Mouse (Mus musculus): ENCODE measurements around the gene Adamts18.
A peak's percentile ranks its signal among the peaks of the same experiment; 100 is the strongest.

The Adamts18 gene

GRCm38 (mm10) chr8:113848653-113849135 lies at the start of gene Adamts18:
Gene Adamts18, minus strand, starts transcription at chr8:113848738.
- peak; percentile 41 for DNase-seq

DNA sequence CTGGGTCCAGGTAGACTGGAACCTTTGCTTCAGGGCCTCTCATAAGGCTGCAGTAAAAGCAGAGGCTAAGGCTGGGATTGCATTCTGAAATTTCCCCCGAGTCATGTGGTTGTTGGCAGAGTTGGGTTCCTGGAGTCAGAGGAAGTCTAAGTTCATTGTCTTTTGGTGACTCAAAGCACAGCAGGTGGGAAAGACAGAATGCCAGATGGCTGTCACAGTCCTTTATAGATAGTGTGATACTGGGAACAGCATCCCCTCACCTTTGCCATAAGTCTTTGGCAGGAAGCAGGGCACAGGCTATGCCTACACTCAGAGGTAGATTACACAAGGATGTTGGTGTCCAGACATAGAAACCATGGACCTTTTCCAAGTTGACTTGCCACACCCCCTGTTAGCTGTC lies 47.9 kb upstream of the Adamts18 start:
- no peak for DNase-seq

GRCm38 (mm10) chr8:113891376-113891775 lies 42.8 kb upstream of the Adamts18 start:
- no peak for DNase-seq

GRCm38 (mm10) chr8:113886509-113886908 lies 38.0 kb upstream of the Adamts18 start:
- no peak for DNase-seq

- no peak for DNase-seq
Observed at GRCm38 (mm10) chr8:113885101-113885500, 36.6 kb upstream of the Adamts18 start.

DNA sequence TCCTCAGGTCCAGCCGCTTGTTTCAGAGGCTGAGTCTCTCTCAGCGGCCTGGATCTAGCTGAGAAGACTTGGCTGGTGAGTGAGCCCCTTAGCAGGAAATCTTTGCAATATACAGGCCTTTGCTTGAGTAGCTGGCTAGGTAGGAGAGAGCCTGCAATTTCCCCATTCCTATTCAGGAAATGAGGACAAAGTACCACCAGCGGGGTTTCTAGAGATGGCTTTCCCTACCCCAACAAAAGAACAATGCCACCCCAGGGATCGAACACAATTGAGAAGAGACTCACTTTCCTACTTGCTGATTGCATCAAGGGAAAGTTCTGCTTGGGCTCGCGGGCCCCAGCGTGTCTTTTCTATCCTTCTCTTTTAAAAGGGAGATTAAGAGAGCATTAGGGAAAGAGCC lies 35.5 kb upstream of the Adamts18 start:
- no peak for DNase-seq

DNA sequence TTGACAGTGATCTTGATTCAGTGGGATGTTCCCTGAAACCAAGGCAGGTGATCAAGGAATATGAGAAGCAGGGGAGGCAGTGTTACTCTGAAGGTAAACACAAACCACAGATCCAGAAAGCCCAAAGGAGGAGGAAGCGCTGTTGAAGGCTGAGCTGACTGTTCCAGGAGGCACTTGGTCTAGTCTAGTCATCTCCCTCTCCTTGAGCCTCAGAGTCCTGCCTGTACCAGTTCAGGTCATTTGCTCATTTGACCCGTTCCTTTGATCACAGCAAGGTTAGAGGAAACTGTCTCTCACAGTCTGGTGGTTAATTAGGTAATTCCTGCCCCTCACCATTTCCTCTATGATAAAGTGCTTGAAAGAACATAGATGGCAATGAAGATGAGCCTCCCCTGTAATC lies 34.0 kb upstream of the Adamts18 start:
- DNase-seq, result no peak

DNA sequence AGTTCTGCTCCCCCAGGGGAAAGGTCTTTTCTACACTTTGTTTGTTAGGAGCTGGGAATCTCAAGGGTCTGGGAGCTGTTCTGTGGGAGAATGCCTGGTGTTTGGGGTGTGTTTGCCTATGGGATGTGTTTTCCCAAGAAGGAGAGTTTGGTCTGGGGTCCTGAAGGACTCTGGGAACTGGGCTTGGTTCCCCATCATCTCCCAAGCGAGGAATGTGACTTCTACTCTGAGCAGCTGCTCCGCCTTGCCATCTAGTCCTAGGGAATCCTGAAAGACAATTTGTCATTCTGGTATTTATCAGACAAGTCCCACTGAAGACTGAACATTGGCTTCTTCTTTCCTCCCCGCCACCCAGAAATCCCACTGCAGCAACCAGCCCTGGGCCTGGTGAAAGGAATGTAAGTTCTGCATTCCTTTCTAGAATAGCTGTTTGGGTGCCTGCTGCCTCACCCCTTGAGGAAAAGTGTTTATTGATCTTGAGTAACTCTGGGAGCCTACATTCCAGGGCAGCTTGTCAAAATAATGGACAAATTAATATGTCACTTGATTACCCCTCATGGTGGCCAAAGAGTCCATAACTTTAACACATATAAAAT lies 30.0 kb upstream of the Adamts18 start:
- no peak for DNase-seq

GRCm38 (mm10) chr8:113873446-113874120 lies 25.0 kb upstream of the Adamts18 start:
- DNase-seq, result peak; percentile 89

DNA sequence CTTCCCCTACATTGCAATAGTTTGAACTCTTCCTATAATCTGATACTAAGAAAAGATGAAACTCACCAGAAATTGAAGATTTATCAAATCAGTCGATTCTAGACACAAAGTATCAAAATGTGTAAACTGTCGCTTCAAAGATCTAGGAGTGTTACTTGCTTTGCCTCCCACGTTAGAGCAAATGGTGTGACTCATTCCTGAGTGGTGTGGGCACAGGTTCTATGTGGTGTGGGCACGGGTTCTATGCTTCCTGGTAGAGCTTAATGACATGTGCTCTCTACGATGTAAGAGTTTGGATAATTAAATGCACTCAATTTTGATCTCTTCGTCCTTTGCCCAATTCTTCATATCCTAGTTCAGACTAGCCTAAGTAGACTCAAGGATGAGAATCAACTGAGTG lies 23.9 kb upstream of the Adamts18 start:
- DNase-seq, result peak; percentile 64

DNA sequence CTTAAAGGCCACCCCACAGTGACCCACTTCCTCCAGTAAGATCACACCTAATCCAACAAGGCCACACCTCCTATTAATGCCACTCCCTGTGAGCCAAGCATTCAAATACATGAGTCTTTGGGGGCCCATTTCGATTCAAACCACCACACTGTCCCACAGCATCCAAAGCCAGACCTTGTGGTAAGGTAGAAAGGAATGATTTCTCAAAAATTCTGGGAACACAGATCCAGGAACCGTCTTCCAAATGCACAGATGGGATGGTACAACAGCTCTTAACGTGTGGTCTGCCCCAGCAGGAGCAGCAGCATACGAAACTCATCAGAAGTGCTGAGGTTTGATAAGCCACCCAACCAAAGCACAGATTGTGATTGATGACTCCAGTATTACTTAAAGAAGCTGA lies 18.0 kb upstream of the Adamts18 start:
- no peak for DNase-seq

DNA sequence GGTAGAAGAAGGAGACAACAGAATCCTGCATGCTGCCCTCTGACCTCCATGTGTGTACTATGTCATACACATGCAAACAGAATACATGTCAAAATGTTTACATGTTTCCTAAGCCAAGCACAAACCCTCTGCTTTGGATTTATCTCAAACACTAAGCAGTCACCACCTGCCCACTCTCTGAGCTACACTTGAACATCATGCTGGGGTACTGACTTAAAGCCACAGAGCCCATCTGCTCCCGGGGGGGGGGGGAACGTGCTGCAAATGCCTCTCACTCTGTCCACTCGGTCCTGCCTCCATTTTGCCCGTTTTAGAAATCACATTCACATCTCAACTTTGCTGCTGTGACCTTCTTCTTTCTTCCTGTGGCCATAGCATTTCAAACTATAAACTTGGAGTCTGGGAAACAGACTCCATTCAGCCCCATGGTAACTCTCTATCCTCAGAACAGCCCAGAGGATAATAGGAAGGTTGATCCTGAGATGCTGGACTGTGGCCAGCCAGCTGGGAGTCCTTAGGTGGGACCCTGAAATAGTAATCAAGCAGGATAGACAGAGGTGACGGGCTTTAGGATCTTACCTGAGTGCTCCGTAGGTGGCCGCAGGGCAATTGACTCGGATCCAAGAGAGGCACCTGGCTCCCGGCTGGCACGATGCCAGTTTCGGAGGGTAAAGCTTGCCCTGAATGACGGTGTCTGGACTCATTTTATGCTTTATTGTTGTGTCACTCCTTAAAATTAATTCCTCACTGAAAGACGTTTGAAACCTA lies 17.0 kb upstream of the Adamts18 start:
- no peak for DNase-seq

GRCm38 (mm10) chr8:113859890-113860683 lies 11.5 kb upstream of the Adamts18 start:
- no peak for DNase-seq

- no peak for DNase-seq
Observed at GRCm38 (mm10) chr8:113858801-113859200, 10.3 kb upstream of the Adamts18 start.

DNA sequence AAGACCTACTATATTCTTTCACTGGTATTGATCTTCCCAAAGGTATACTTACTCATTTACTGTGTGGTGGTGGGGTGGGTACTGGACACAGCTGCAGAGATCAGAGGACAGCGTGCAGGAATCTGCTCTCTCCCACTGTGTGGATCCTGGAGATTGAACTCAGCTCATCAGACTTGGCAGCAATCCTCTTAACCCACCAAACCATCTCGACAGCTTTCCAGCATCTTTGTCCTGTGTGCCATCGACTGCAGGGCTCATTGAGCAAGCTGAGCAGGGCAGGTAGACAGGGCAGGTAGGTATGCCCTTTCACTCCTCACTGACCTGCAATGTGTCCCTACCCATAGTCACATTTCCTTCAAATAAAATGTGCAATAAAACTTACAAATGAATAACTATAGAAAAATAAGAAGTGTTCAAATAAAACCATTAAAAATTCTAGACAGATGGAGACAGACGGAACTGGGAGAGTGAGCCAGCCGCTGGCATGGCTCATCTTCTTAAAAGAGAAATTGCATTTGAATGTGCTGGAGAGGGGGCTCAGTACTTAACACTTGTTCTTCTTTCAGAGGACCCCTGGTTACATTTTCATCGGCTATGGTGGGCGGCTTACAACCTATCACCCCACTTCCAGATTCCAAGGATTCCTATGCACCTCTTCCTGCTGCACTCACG lies 6.2 kb upstream of the Adamts18 start:
- DNase-seq, result no peak

- DNase-seq, result no peak
Observed at GRCm38 (mm10) chr8:113853714-113854113, 5.2 kb upstream of the Adamts18 start.

DNA sequence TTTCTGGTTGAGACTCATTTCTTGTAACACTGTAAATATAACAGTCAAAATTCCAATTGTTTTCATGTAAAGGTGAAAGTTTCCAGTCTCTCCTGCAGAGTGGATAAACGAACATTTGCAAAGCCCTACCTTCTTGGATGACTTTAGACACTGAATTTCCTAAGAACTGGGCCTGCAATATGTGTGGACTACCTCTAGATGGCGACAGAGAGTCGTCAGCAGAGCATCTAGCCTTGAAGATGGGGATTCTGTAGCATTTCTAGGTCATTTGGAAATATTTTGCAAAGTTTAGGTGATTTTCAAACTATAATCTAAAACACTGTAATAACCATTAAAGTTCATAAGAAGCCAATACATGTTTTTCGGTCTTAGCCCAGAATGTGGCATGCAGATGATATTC lies 3.1 kb upstream of the Adamts18 start:
- no peak for DNase-seq

DNA sequence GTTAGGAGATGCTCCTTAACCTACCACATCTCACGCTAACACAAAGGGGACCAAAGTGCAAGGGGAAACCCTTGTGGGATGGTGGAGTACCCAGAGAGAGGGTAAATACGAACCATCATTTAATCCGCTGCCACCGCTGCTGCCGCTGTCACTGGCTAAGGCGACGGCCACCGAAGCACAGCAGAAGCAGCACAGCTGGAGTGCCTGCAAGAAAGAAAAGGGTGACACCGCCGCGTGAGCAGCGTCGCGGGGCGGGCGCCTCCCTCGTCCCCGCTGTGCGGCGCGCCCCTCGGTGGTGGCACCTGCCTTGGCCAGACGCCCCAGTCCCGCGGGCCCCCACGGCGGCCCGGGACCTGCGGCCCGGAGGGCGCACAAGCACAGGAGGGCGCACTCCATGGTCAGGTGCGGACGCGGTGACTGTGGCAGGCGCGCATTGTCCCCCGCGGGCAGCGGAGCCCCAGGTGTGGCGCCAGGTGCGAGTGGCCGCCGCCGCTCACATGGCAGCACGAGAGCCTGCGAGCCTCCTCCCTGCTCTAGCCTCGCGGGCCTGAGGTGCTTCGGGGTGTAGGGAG lies 371 bp downstream of the Adamts18 start:
- DNase-seq, result no peak

GRCm38 (mm10) chr8:113847606-113848080 lies 895 bp downstream of the Adamts18 start:
- no peak for DNase-seq

DNA sequence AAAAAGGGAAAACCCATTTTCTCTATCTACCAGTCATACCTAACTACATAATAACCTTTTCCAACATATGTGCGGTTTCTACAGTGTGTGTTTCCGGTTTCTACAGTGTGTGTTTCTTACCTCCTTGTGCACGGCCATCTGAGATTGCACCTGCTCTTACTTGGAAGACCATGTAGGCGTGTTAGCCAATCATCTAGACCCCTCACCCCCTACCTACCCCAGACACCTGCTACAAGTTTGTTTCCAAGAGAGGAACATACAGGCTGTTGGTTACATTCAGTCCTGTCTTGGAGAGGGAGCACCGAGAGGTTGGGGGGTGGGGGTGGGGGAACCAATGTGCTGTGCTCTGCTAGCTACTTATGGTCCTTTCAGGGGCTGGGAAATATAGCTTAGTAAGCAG lies 1.9 kb downstream of the Adamts18 start:
- no peak for DNase-seq

- DNase-seq, result no peak
Observed at GRCm38 (mm10) chr8:113844801-113845301, 3.7 kb downstream of the Adamts18 start.

- no peak for DNase-seq
Observed at GRCm38 (mm10) chr8:113838211-113838610, 10.3 kb downstream of the Adamts18 start.
